Mouse (Mus musculus): Measurements from ENCODE around the gene Kif1bp.

Gene Kif1bp

DNA sequence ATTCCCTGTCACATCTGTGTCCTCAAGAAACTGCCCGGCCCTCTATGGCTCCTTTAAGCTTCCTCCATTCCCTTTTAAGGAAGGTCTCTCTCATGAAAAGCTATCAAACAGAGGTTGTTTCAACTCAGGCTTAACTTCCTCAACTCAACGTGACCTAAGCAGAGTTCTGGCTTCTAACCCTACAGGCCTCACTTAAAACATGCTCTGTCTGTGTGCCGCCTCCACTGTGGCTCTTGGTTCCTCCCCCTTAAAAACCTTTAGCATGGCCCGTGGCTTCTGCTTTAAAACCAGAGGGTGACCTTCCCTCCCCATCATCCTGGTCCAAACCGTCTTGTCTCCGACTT is 21.7 kb downstream of the Kif1bp start:
- DNase-seq (ENCODE audit: extremely low spot score, low read depth, low spot score): no peak

- DNase-seq (ENCODE audit: extremely low spot score, low read depth, low spot score): no peak
These were observed 22.3 kb downstream of the Kif1bp start for GRCm38 (mm10) chr10:62555705-62556557.

GRCm38 (mm10) chr10:62553611-62554091 is 24.6 kb downstream of the Kif1bp start:
- DNase-seq (ENCODE audit: extremely low spot score, low read depth, low spot score): no peak

DNA sequence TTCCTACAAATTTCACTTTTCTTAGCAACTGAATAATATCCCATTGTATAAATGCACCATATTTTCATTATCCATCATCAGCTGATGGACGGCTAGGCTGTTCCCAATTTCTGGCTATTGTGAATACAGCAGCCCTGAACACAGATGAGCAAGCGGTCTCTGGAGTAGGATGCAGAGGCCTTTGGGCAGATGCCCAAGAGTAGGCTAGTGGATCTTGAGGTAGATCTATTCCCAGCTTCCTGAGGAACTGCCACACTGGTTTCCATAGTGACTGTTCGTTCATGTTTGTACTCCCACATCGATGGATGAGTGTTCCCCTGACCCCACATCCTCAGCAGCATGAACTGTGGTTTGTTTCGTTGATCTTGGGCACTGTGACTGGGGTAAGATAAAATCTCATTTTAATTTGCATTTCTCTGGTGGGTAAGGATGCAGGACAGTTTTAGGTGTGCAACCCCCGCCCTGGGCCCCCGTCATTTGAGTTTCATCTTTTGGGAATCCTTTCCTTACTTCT is 27.4 kb downstream of the Kif1bp start:
- no peak for DNase-seq (ENCODE audit: extremely low spot score, low read depth, low spot score)

GRCm38 (mm10) chr10:62549523-62550166 is 28.6 kb downstream of the Kif1bp start:
- peak; percentile 39 for DNase-seq (ENCODE audit: extremely low spot score, low read depth, low spot score)

DNA sequence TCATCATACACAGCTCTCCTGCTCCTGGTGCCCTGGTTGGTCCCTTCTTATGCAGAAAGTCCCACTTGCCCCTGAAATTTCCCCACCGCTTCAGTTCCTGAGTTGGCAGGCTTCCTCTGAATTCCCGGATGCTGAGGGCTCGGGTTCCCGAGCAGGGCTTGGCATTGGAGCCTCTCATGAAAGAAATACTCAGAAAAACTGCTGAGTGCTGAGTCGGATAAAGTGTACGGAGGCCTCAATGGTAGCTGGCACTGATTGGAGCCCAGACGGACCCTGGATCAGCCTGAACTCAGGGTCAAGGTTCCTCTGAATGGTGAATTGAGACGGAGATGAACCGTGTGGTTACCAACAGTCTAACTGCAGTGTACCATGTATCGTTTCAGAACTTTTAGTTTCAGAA is 31.8 kb downstream of the Kif1bp start:
- DNase-seq (ENCODE audit: extremely low spot score, low read depth, low spot score): no peak

GRCm38 (mm10) chr10:62545759-62546158 is 32.5 kb downstream of the Kif1bp start:
- DNase-seq (ENCODE audit: extremely low spot score, low read depth, low spot score): no peak

- DNase-seq (ENCODE audit: extremely low spot score, low read depth, low spot score): no peak
These were observed 33.9 kb downstream of the Kif1bp start for GRCm38 (mm10) chr10:62544316-62544715.

DNA sequence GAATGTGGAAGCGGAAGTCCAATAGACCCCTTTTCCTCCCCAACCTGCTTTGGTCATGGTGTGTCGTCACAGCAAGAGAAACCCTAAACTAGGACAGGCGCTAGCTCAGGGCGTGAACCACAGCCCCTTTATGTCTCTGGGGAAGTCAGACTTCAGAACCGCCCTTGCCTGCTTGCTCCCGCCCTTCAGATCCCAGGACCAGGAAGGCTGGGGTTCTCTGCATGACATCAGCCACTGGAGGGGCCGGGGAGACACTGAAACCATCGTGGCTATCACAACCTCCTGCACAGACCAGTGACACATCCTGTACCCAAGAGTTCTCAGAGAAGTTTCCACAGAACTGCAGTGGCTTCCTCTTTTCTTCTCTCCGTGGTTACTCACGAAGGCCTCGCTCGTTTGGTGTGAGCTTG is 34.9 kb downstream of the Kif1bp start:
- DNase-seq (ENCODE audit: extremely low spot score, low read depth, low spot score): no peak

GRCm38 (mm10) chr10:62542928-62543327 is 35.3 kb downstream of the Kif1bp start:
- no peak for DNase-seq (ENCODE audit: extremely low spot score, low read depth, low spot score)

DNA sequence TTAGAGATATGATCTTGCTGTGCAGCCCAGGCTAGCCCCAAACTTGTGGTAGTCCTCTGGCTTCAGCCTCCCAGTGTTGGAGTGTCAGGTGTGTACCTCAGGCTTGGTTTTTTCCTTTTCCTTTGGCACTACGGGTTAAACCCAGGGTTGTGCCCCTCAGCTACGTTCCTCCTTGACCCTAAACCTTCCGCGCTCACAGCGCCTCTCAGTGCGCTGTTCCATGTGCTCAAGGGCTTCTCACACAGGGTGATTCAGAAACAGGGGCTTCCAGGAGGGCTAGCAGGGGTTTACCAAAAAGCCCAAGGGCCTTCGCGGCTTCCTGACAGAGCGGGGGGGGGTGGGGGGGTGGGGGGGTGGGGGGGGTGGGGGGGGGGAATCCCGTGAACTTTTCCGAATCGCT is 35.8 kb downstream of the Kif1bp start:
- DNase-seq (ENCODE audit: extremely low spot score, low read depth, low spot score): no peak

DNA sequence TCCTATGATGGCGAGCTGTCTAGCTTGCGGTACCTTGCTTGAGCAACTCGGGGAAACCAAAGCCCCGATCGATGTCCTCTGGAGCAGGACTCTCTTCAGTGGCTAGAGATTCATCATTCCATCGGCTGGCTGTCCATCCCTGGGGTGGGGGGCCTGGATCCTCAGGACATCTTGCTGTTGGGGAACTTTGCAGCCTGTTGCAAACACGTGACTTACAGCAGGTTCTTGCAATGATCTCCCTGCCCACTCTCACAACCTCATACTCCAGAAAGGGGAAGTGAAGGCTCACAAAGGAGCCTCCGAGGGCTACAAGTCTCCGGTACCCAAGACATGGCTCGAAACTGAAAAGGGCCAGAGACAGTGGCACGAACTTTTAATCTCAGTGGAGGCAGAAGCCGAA is 36.8 kb downstream of the Kif1bp start:
- no peak for DNase-seq (ENCODE audit: extremely low spot score, low read depth, low spot score)

- DNase-seq (ENCODE audit: extremely low spot score, low read depth, low spot score): no peak
These were observed 37.5 kb downstream of the Kif1bp start for GRCm38 (mm10) chr10:62540800-62541199.

DNA sequence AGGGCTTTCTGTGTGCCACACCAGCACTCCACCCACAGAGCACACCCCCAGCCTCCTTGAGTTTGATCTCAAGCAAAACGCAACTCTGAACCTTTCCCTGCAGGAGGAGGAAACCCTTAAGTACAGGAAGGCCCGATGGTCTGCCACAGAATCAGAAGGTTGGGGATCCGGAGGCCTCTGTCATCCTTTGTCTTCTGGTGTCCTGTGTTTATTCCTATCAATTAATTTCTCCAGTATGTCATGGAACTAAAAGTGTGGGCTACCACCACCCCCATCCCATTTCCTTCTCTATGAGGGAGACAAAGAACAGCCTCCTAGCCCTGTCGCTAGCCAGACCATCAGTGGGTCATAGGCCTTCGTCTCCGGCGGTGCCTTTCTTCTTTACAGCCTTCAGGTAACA is 43.7 kb downstream of the Kif1bp start:
- DNase-seq (ENCODE audit: extremely low spot score, low read depth, low spot score): no peak

DNA sequence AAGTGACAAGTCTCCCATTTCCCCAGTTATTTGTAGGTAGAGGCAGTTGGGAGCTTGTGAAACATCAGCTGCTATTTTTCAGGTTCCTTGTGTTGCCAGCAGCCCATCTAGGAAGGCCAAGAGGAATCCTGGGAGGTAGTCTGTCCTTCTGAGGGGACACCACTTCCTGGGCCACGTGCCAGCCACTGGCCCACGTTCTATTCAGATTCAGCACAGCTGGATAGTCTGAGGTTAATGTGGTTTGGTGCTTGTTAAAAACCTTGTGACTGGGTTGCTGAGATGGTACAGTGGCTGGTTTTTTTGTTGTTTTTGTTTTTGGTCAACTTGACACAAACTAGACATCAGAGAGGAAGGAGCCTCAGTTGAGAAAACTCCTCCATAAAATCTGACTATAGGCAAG is 45.4 kb downstream of the Kif1bp start:
- DNase-seq (ENCODE audit: extremely low spot score, low read depth, low spot score): no peak

GRCm38 (mm10) chr10:62530183-62530582 is 48.1 kb downstream of the Kif1bp start:
- DNase-seq (ENCODE audit: extremely low spot score, low read depth, low spot score): no peak

GRCm38 (mm10) chr10:62527351-62527750 is 50.9 kb downstream of the Kif1bp start, which contains the start of gene Srgn:
Gene Srgn (minus strand): TSS chr10:62527451.
- no peak for DNase-seq (ENCODE audit: extremely low spot score, low read depth, low spot score)

- no peak for DNase-seq (ENCODE audit: extremely low spot score, low read depth, low spot score)
These were observed 55.8 kb downstream of the Kif1bp start for GRCm38 (mm10) chr10:62522346-62522950.

DNA sequence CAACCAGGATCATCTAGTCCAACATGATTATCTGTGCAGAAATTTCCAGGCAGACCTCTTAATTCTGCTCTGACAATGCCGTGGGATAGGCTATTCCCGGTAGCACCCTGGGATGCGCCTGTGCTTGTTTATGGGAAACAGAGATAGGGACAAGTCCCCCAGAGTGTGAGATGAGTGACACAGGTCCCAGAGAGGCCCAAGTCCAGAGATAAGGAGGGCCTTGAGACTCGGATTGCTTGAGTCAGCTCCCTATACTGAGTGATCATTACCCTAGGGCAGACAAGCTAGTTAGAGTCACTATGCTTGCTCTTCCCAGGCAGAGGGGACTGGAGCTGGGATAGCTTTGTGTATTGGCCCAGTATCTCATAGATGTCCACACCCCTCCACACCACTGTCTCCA is 56.5 kb downstream of the Kif1bp start:
- DNase-seq (ENCODE audit: extremely low spot score, low read depth, low spot score): no peak

DNA sequence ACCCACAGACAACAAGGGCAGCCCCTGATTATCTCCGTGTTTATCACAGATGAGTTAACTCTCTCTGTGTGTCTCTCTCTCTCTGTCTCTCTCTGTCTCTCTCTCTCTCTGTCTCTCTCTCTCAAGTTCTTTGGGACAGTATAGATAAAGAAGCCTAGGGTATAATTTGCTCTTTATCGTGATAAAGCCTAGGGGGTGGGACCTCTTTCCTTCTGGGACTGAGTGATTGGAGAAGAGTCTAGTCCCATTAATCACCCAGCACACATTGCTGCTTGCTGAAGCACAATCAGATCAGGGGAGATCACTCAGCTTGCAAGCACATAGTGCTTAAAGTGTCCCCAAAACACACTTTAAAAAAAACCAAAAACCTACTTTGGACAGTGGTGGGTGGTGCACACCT is 57.3 kb downstream of the Kif1bp start:
- no peak for DNase-seq (ENCODE audit: extremely low spot score, low read depth, low spot score)

GRCm38 (mm10) chr10:62517511-62517910 is 60.7 kb downstream of the Kif1bp start:
- DNase-seq (ENCODE audit: extremely low spot score, low read depth, low spot score): no peak

DNA sequence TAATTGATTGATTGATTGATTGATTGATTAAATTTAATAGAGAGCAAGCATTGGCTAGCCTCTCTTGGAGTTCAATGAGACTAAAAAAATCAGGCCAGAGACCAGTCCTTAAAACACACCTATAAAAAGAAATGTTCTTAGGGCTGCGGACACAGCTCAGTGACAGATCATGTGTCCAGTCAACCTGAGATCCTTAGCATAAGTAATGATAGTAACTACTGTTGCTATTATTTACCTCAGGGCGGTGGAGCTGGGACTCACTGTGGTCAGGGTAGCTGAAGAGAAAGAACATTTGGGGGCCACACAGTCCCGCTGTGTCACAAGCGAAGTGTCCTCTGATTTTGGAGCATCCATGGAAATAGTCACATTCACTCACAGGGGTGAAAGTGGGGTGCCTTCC is 65.4 kb downstream of the Kif1bp start:
- DNase-seq (ENCODE audit: extremely low spot score, low read depth, low spot score): no peak

All from hindlimb bud, embryonic 11.5 days (tissue).